Mouse (Mus musculus) sigmoid colon, adult 10 weeks (tissue): ENCODE measurements around the gene 4921511M17Rik. TPM values are rescaled to one million over a fixed set of nuclear protein-coding genes. Genes with fewer than 3 reads are reported as not detected.

Experiments used
- polyA plus RNA-seq: library from polyadenylated mRNA; stranded (reverse); fragments of 350-450 nt; fragmentation: Illumina TruSeq; extraction: RNeasy Lipid Tissue Mini Kit (QIAGEN cat#74804); gene quantifications from one replicate; pipeline ENCODE4 v1.2.3, GENCODE M21; 2014; ENCODE audit warnings: low read depth, low replicate concordance

4921511M17Rik gene
- polyA plus RNA-seq = not detected

DNA sequence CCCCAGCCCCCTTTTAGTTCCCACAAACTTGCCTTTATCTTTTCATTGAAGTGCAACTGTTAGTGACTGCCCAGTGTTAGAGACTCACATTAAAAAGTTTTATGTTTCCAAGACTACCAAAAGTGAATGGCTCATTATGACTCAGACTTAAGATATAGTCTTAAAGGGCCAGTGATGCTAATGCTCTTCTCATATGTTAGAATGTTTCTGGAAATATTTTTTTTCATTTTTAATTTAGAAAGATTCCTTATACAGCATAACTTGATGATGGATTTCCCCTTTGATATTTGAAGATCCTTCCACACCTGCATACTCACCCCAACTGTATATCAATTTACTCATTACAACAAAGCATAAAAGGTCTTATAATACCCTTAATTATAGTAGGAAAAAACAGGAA, at the start of gene 4921511M17Rik:
4921511M17Rik (minus strand) TSS at position 101 of the 400 bp plus-strand sequence.

DNA sequence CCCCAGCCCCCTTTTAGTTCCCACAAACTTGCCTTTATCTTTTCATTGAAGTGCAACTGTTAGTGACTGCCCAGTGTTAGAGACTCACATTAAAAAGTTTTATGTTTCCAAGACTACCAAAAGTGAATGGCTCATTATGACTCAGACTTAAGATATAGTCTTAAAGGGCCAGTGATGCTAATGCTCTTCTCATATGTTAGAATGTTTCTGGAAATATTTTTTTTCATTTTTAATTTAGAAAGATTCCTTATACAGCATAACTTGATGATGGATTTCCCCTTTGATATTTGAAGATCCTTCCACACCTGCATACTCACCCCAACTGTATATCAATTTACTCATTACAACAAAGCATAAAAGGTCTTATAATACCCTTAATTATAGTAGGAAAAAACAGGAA, 21.3 kb upstream of the 4921511M17Rik start, which contains the start of gene Gm10057:
Gm10057 (minus strand) TSS at position 101 of the 400 bp plus-strand sequence.

GRCm38 (mm10) chrX:154012540-154012939, 21.1 kb downstream of the 4921511M17Rik start, which contains the start of gene Samt1:
TSS of gene Samt1 (minus strand) at chrX:154012640.

Other genes with a start within 250 kb of the 4921511M17Rik start
- gene Spin2c, start 201.6 kb downstream of the 4921511M17Rik start, polyA plus RNA-seq = 2.5 TPM
- not detected for gene Samt1, start 21.2 kb downstream of the 4921511M17Rik start, polyA plus RNA-seq
- gene Gm10057, start 21.2 kb upstream of the 4921511M17Rik start, polyA plus RNA-seq = not detected
- gene Gm15140, start 86.9 kb upstream of the 4921511M17Rik start, polyA plus RNA-seq = not detected